Mouse (Mus musculus) R1 (cell line): ENCODE data around the gene Tacc3.

Experiments used
- DNase-seq: peaks from one replicate; pipeline ENCODE4 v3.0.0-alpha.2; 2018; ENCODE audit warnings: low read depth, low spot score

The Tacc3 gene

GRCm38 (mm10) chr5:33657787-33658663, at the start of gene Tacc3, which contains the start of gene Tmem129:
Gene Tacc3 (plus strand): TSS chr5:33658128.
Gene Tmem129 (minus strand): TSS chr5:33658416.
- peak; percentile 99 for DNase-seq

GRCm38 (mm10) chr5:33609226-33609625, 48.7 kb upstream of the Tacc3 start:
- DNase-seq: no peak

GRCm38 (mm10) chr5:33611795-33612194, 46.1 kb upstream of the Tacc3 start:
- DNase-seq: no peak

- no peak for DNase-seq
These were observed 43.5 kb upstream of the Tacc3 start for GRCm38 (mm10) chr5:33614391-33614790.

DNA sequence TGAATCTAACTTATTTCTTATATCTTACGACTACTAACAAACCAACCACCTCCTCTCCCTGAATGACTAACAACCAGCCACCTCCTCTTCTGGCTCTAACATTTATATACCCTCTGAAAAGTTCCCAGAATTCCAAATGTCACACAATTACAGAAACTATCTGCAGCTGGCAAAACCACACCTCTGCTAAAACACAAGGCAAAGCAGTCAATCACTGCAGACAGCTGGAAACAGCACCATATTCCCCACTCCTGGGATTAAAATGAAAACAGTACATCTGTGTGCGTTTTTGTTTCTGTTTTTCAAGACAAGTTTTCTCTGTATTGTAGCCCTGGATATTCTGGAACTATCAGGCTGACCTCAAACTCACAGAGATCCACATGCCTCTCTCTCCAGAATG, 35.3 kb upstream of the Tacc3 start:
- DNase-seq: no peak

- DNase-seq: no peak
These were observed 34.2 kb upstream of the Tacc3 start for GRCm38 (mm10) chr5:33623766-33624165.

DNA sequence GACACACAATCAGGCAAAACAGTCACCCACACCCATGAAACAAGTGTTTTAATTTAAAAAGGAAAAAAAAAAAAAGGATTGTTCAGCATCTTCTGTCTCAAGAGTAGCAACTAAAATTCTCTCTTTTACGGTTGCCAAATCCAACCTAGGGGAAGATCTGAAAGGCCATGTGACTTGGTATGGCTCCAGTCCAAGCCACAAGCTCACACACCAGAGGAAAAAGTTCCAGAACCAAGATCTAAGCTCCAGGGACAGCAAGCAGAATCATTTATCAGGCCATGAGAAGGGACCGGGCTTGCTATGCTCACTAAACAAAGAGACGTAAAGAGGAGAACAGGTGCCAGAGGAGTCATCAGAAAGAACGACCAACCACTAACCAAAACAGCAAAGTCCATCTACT, 30.0 kb upstream of the Tacc3 start:
- no peak for DNase-seq

GRCm38 (mm10) chr5:33628820-33629300, 29.1 kb upstream of the Tacc3 start:
- peak; percentile 77 for DNase-seq

GRCm38 (mm10) chr5:33629301-33629987, 28.5 kb upstream of the Tacc3 start, which contains the start of the genes Fam53a and Gm9903:
Gene Fam53a (minus strand): TSS chr5:33629635.
Gene Gm9903 (plus strand): TSS chr5:33629925.
- peak; percentile 95 for DNase-seq

DNA sequence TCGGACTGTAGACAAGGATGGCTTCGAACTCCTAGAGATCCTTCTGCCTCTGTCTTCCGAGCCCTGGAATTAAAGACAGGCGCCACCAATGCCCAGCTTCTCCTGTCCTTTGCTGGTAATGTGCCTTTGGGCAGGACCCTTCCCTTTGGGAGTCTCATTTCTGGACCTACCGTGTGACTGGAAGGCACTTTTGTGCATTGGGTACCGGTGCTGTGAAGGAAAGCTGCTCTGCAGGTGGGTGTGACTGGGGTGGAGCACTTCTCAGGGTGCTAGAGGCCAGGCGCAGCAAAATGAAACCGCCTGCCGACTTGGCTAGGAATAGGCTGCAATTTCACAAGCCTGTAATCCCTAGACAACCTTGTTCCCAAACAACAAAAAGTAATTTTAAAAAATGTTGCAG, 27.9 kb upstream of the Tacc3 start:
- peak; percentile 58 for DNase-seq

GRCm38 (mm10) chr5:33630615-33631014, 27.3 kb upstream of the Tacc3 start:
- no peak for DNase-seq

- no peak for DNase-seq
These were observed 25.4 kb upstream of the Tacc3 start for GRCm38 (mm10) chr5:33632526-33632925.

GRCm38 (mm10) chr5:33635361-33635760, 22.6 kb upstream of the Tacc3 start:
- no peak for DNase-seq

DNA sequence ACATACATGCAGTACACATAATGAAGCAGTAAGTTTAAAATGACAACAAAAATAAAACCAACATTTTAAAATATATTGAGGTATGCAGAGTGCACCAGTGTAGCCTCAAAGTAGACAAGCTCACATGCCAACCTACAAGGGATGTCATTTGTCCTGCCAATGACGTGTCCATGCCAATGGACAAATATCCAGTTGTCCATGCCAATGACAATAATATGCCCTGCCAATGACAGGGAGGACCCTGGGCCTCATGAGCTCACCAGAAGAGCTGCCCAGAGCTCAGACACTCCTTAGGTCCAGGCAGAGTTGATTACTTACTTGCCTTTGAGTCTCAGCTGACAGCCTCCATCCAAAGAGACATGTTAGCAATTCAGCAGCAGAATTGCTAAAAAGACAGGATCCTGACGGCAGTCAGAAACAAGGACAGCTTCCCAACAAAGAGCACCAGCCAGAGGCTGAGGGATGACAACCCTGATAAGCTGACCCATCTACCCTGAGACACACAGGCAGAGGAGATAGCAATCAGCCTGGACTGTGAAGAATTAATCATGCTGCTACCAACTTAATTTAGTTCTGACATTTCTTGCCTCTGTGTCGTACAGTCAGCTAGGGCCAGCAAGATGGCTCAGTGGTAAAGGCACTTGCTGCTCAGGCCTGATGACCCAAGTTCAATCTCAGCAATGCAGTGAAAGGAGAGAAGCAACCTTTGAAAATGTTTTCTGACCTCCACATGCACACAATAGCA, 20.1 kb upstream of the Tacc3 start:
- DNase-seq: no peak

- peak; percentile 17 for DNase-seq
These were observed 19.1 kb upstream of the Tacc3 start for GRCm38 (mm10) chr5:33638826-33639225.

GRCm38 (mm10) chr5:33640652-33641051, 17.3 kb upstream of the Tacc3 start:
- DNase-seq: peak; percentile 71

DNA sequence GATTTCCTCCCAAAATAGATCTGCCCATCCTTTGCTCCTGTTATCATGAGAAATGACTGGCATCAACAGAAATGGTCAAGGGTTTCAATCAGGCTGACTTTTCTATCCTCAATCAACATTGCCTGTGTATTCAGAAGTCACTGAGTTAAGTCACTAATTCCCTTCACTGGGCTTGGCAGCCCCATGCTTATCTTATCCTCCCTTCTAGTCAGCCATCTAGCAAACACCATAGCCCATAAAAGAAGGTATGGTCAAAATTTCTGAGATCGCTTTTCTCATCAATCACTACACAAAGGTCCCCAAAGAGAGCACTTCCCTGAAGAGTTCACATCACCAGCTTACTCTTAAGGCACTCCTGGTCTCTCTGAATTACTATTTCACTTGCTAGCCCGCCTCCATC, 6.9 kb upstream of the Tacc3 start:
- DNase-seq: no peak

DNA sequence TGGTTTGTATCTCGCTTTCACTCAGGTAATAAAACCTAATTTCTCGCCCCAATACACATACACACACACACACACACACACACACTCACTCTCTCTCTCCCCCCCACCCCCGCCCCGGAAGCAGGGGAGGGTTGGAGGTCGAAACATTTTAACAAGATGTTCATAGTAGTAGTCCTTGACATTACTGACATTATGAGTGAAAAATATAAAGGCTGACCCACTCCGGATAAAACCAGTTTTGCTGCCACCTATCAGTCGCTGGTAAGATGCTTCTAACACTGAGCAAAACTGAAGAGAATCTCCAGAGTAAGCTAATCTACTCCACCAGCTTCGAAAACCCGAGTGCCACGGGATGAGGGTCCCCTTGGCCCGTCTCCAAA, 6.4 kb upstream of the Tacc3 start:
- DNase-seq: no peak

GRCm38 (mm10) chr5:33651921-33652782, 5.8 kb upstream of the Tacc3 start, which contains the start of gene Slbp:
Gene Slbp (minus strand): TSS chr5:33652574.
- DNase-seq: peak; percentile 98

DNA sequence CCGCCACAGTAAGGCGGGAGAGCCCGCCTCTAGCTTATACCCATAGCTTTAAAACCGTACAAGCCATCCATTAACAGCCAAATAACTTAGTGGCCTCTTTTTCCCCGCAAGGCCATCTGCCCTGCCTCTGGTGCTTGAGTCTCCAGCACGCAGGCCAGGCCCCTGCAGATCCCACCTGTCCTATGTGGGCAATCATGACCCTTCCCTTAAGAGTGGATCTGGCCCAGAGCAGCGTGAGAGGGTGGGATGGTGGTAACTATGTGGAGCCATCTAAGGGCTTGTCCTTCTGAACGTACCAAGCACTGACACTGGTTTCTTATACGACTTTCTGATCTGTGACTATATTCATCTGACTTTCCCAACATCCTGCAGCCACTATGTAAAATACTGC, 5.2 kb upstream of the Tacc3 start:
- DNase-seq: no peak

GRCm38 (mm10) chr5:33654424-33654823, 3.5 kb upstream of the Tacc3 start:
- DNase-seq: no peak
